Mouse (Mus musculus) cerebellum, adult 9-10 months (tissue): ENCODE measurements around the gene Tmem184a.

Source experiments
- DNase-seq: peaks from one replicate; pipeline ENCODE4 v3.0.0; 2022

Gene Tmem184a

GRCm38 (mm10) chr5:139792159-139792775 is 27.4 kb downstream of the Tmem184a start:
- DNase-seq: no peak

GRCm38 (mm10) chr5:139791227-139792158 is 28.2 kb downstream of the Tmem184a start, which contains the start of gene Mafk:
Mafk (plus strand) TSS chr5:139791513.
- peak; percentile 78 for DNase-seq

- DNase-seq: no peak
These were observed 30.3 kb downstream of the Tmem184a start for GRCm38 (mm10) chr5:139789466-139789865.

- DNase-seq: no peak
These were observed 38.3 kb downstream of the Tmem184a start for GRCm38 (mm10) chr5:139781406-139781805.

- DNase-seq: no peak
These were observed 42.8 kb downstream of the Tmem184a start for GRCm38 (mm10) chr5:139776966-139777365.

- DNase-seq: peak; percentile 98
These were observed 44.3 kb downstream of the Tmem184a start, which contains the start of gene Ints1 for GRCm38 (mm10) chr5:139775216-139775926. Ints1 (minus strand) TSS chr5:139775674.

GRCm38 (mm10) chr5:139768216-139768615 is 51.5 kb downstream of the Tmem184a start:
- no peak for DNase-seq

- no peak for DNase-seq
These were observed 55.4 kb downstream of the Tmem184a start for GRCm38 (mm10) chr5:139764296-139764695.

GRCm38 (mm10) chr5:139758096-139758495 is 61.6 kb downstream of the Tmem184a start:
- DNase-seq: no peak

GRCm38 (mm10) chr5:139756586-139756985 is 63.1 kb downstream of the Tmem184a start:
- no peak for DNase-seq

- no peak for DNase-seq
These were observed 63.6 kb downstream of the Tmem184a start for GRCm38 (mm10) chr5:139756135-139756534.

GRCm38 (mm10) chr5:139754753-139755152 is 65.0 kb downstream of the Tmem184a start:
- peak; percentile 64 for DNase-seq
